In genomic region chr13:94870071-94870460, GRCm38 (mm10) we compare ENCODE assay signal across 31 mouse cellular contexts. TPM values are rescaled to one million over a fixed set of nuclear protein-coding genes. Genes with fewer than 3 reads are reported as not detected.
DNase-seq lines count a peak whose midpoint lies in the region; ATAC-seq lines count a peak whose summit lies in the region.
"Had no signal": no experiment of that assay in that cellular context is flagged by ENCODE, and none has a peak within 500 bp of the region (broad histone marks: within the 10 kb centered on the region; RNA-seq: fewer than 3 reads in every experiment).

No protein-coding gene starts in this region.

- H3K4me2 ChIP-seq in forebrain, embryonic 12.5 days: no peak overlapping the region
- no peak overlapping the region for H3K4me2 ChIP-seq in midbrain, embryonic 13.5 days (replicated peaks)
- H3K4me2 ChIP-seq: liver, embryonic 15.5 days; lung, embryonic 15.5 days; neural tube, embryonic 13.5 days; stomach, embryonic 15.5 days had no signal

- H3K9ac ChIP-seq in forebrain, embryonic 12.5 days: no peak overlapping the region
- no peak overlapping the region for H3K9ac ChIP-seq in midbrain, embryonic 13.5 days (replicated peaks)
- H3K9ac ChIP-seq: embryonic facial prominence, embryonic 12.5 days; forebrain, embryonic 15.5 days; heart, embryonic 12.5 days; liver, embryonic 15.5 days; lung, embryonic 15.5 days; neural tube, embryonic 13.5 days; stomach, embryonic 15.5 days had no signal

- H3K27me3 ChIP-seq in forebrain, embryonic 10.5 days (ENCODE audit: poor library complexity, severe bottlenecking): peaks cover 100% of the 10 kb centered on the region
- H3K27me3 ChIP-seq in forebrain, embryonic 12.5 days: peaks cover 93% of the 10 kb centered on the region
- peaks cover 100% of the 10 kb centered on the region for H3K27me3 ChIP-seq in midbrain, embryonic 10.5 days (ENCODE audit: low read depth, poor library complexity, severe bottlenecking)
- H3K27me3 ChIP-seq in midbrain, embryonic 13.5 days: peaks cover 93% of the 10 kb centered on the region
- H3K27me3 ChIP-seq in limb, embryonic 10.5 days (ENCODE audit: low read depth, poor library complexity, severe bottlenecking): peaks cover 100% of the 10 kb centered on the region

- H3K4me3 ChIP-seq in forebrain, embryonic 10.5 days: no peak overlapping the region
- H3K4me3 ChIP-seq in forebrain, embryonic 12.5 days (replicated peaks): no peak overlapping the region
- no peak overlapping the region for H3K4me3 ChIP-seq in midbrain, embryonic 10.5 days
- H3K4me3 ChIP-seq in midbrain, embryonic 13.5 days (replicated peaks): no peak overlapping the region
- H3K4me3 ChIP-seq in limb, embryonic 10.5 days: no peak overlapping the region
- H3K4me3 ChIP-seq: embryonic facial prominence, embryonic 12.5 days; forebrain, embryonic 15.5 days; left cerebral cortex, adult 2 months; liver, embryonic 15.5 days; lung, embryonic 15.5 days; stomach, embryonic 15.5 days had no signal

- H3K4me1 ChIP-seq in forebrain, embryonic 10.5 days: peaks cover 48% of the 10 kb centered on the region
- peaks cover 18% of the 10 kb centered on the region for H3K4me1 ChIP-seq in forebrain, embryonic 12.5 days
- peaks cover 41% of the 10 kb centered on the region for H3K4me1 ChIP-seq in midbrain, embryonic 10.5 days
- H3K4me1 ChIP-seq in midbrain, embryonic 13.5 days (replicated peaks): peaks cover 7% of the 10 kb centered on the region; the same call in 1 of the 2 replicates
- H3K4me1 ChIP-seq in limb, embryonic 10.5 days: peaks cover 27% of the 10 kb centered on the region

- H3K27ac ChIP-seq in forebrain, embryonic 10.5 days: no peak overlapping the region
- no peak overlapping the region for H3K27ac ChIP-seq in forebrain, embryonic 12.5 days
- H3K27ac ChIP-seq in midbrain, embryonic 10.5 days (replicated peaks): no peak overlapping the region
- no peak overlapping the region for H3K27ac ChIP-seq in midbrain, embryonic 13.5 days
- no peak overlapping the region for H3K27ac ChIP-seq in limb, embryonic 10.5 days
- H3K27ac ChIP-seq: embryonic facial prominence, embryonic 12.5 days; forebrain, embryonic 15.5 days; left cerebral cortex, adult 2 months; liver, embryonic 15.5 days; lung, embryonic 15.5 days; neural tube, embryonic 13.5 days; stomach, embryonic 15.5 days had no signal

- DNase-seq in forebrain, embryonic 10.5 days (ENCODE audit: extremely low spot score, low spot score): peak; percentile 34
- DNase-seq in midbrain, embryonic 10.5 days (ENCODE audit: low spot score): peak; percentile 48
- peak; percentile 34 for DNase-seq in embryo, embryonic 11 days
- peak; percentile 49 for DNase-seq in limb, embryonic 10.5 days (ENCODE audit: low spot score)
- DNase-seq: adrenal gland, postnatal 25 days; cerebellum, adult 8-10 months; gastrocnemius, postnatal 14 days; heart, adult 18-20 months; heart, postnatal 10 days; layer of hippocampus, adult 9-11 months; left cerebral cortex, postnatal 4 days; liver; lung, postnatal 36 days; thymus, adult 18-20 months; thymus, postnatal 36 days had no signal

- 4% methylated on average over 9 of the region's 9 CpGs for WGBS in forebrain, embryonic 10.5 days
- WGBS in forebrain, embryonic 12.5 days: 3% methylated on average over 9 of the region's 9 CpGs
- WGBS in midbrain, embryonic 10.5 days: 4% methylated on average over 9 of the region's 9 CpGs
- 5% methylated on average over 9 of the region's 9 CpGs for WGBS in midbrain, embryonic 13.5 days
- 2% methylated on average over 9 of the region's 9 CpGs for WGBS in limb, embryonic 10.5 days

- no peaks in the 10 kb centered on the region for H3K36me3 ChIP-seq in forebrain, embryonic 10.5 days (replicated peaks)
- no peaks in the 10 kb centered on the region for H3K36me3 ChIP-seq in forebrain, embryonic 12.5 days (replicated peaks)
- no peaks in the 10 kb centered on the region for H3K36me3 ChIP-seq in midbrain, embryonic 10.5 days
- no peaks in the 10 kb centered on the region for H3K36me3 ChIP-seq in midbrain, embryonic 13.5 days
- no peaks in the 10 kb centered on the region for H3K36me3 ChIP-seq in limb, embryonic 10.5 days
- H3K36me3 ChIP-seq: embryonic facial prominence, embryonic 12.5 days; forebrain, embryonic 15.5 days; heart, embryonic 12.5 days; liver, embryonic 15.5 days; lung, embryonic 15.5 days; neural tube, embryonic 13.5 days; stomach, embryonic 15.5 days had no signal

- no peaks in the 10 kb centered on the region for H3K9me3 ChIP-seq in forebrain, embryonic 10.5 days
- H3K9me3 ChIP-seq in forebrain, embryonic 12.5 days: no peaks in the 10 kb centered on the region
- H3K9me3 ChIP-seq in midbrain, embryonic 10.5 days (replicated peaks): no peaks in the 10 kb centered on the region
- H3K9me3 ChIP-seq in midbrain, embryonic 13.5 days: no peaks in the 10 kb centered on the region
- no peaks in the 10 kb centered on the region for H3K9me3 ChIP-seq in limb, embryonic 10.5 days (replicated peaks)
- H3K9me3 ChIP-seq: embryonic facial prominence, embryonic 12.5 days; forebrain, embryonic 15.5 days; heart, embryonic 12.5 days; liver, embryonic 15.5 days; lung, embryonic 15.5 days; neural tube, embryonic 13.5 days; stomach, embryonic 15.5 days had no signal

- no peak for ATAC-seq in forebrain, embryonic 12.5 days (ENCODE audit: low FRiP score)
- ATAC-seq in midbrain, embryonic 13.5 days: no peak
- no peak for ATAC-seq in megakaryocyte, adult 5-6 weeks (ENCODE audit: poor library complexity, severe bottlenecking)
- ATAC-seq: CD4-positive, CD25-positive, alpha-beta regulatory T cell, adult 4 months; forebrain, embryonic 15.5 days; intestine, postnatal 0 days had no signal

RNA-seq across cellular contexts. Expression of gene Otp, which starts 5.3 kb away (rescaled TPM):
- polyA plus RNA-seq in forebrain, embryonic 10.5 days (2016; fragmentation: Nextera tagmentation; extraction: Ambion mirVana): 0.55 and 1.6 TPM in 2 replicates
- 6.0 and 7.1 TPM in 2 replicates for polyA plus RNA-seq in forebrain, embryonic 12.5 days (2016; fragmentation: Nextera tagmentation; extraction: Ambion mirVana)
- polyA plus RNA-seq in midbrain, embryonic 10.5 days (2016; fragmentation: Nextera tagmentation; extraction: Ambion mirVana): 0.77 and 1.5 TPM in 2 replicates
- 5.3 and 5.4 TPM in 2 replicates for polyA plus RNA-seq in midbrain, embryonic 13.5 days (2015; fragmentation: Nextera tagmentation; extraction: Ambion mirVana)
- polyA plus RNA-seq in limb, embryonic 10.5 days (2016; fragmentation: Nextera tagmentation; extraction: Ambion mirVana): not detected in 2 replicates
- not detected in 2 replicates for total RNA-seq in megakaryocyte, adult 5-6 weeks (2015)
- total RNA-seq in megakaryocyte, adult 5-6 weeks (2017): not detected in 2 replicates
- total RNA-seq: adrenal gland, postnatal 25 days; gastrocnemius, postnatal 14 days; heart, adult 18-20 months; heart, postnatal 10 days; megakaryocyte-erythroid progenitor cell, adult 5-6 weeks had no signal
- polyA plus RNA-seq: CD4-positive, CD25-positive, alpha-beta regulatory T cell, adult 4 months; heart, embryonic 12.5 days; intestine, postnatal 0 days; kidney, embryonic 16.5 days; large intestine, adult 2 months; liver, embryonic 15.5 days; lung, embryonic 15.5 days; stomach, embryonic 15.5 days had no signal
